Mouse (Mus musculus) heart, postnatal 0 days (tissue): ENCODE measurements around the gene Kdelr2.

Experiments
- CTCF ChIP-seq: IDR thresholded peaks from 2 replicates; pipeline ENCODE4 v1.5.1; 2016; ENCODE audit warnings: antibody characterized with exemption, control low read depth, low read depth
- EP300 ChIP-seq: IDR thresholded peaks from 2 replicates; pipeline ENCODE4 v1.6.1; 2016; ENCODE audit warnings: antibody characterized with exemption, low read depth

DNA sequence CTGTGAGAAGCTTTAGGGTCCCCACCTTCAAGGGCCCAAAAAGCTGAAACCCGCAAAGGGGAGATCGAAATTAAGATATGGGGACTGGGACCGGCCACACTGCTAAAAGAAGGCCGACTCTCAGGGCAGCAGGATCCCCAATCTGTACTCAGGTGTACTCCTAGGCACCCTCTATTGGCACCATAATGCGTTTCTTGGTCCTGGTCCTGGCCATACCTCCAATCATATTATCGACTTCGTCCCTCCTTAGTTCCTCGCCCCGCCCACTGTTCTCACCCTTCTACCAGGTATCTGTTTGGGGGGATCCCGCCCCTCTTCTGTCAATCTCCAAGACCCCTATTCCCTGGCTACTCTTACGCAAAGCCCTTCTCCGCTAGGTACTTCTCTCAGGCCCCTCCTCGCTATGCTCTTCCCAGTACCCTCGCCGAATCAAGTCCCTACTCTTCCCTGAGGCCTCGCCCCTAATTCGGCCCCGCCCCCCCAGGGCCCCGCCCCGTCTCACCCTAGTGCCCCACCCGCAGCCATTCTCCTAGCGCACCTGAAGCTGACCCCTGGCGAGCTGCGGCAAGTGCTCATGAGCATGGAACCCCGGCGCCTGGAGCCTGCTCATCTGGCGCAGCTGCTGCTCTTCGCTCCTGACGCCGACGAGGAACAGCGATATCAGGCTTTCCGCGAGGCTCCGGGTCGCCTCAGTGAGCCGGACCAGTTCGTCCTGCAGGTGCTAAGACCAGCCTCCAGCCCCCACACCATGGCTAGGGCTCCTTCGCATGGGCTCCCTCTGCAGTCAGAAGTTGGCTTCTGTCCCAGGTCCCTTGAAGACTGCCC lies 16.6 kb upstream of the Kdelr2 start:
- TF ChIP-seq EP300 (no peak), CTCF (no peak)
